Mouse (Mus musculus) intestine, postnatal 0 days (tissue): ENCODE results near the gene Mrpl32. TPM values are rescaled to one million over a fixed set of nuclear protein-coding genes. Genes with fewer than 3 reads are reported as not detected.

Experiments used
- ATAC-seq: fragments of 200-750 bp; cut with Nextera tagmentation; 2 replicates; pipeline ENCODE4 v1.8.0; 2017; ENCODE audit warnings: mild to moderate bottlenecking, moderate TSS enrichment, moderate library complexity
- H3K27ac ChIP-seq: fragments of 300-500 bp; sonication (generic); 2 replicates; pipeline ENCODE4 v1.5.1; 2014; ENCODE audit warnings: mild to moderate bottlenecking, low read depth, low read length, moderate library complexity
- H3K27me3 ChIP-seq: fragments of 300-500 bp; sonication (generic); replicated peaks from 2 replicates; pipeline ENCODE4 v1.6.1; 2014; ENCODE audit warnings: low read length, mixed read lengths; ENCODE audit not compliant: control insufficient read depth, insufficient read depth
- H3K36me3 ChIP-seq: fragments of 300-500 bp; sonication (generic); 2 replicates; pipeline ENCODE4 v1.6.1; 2014; ENCODE audit warnings: mild to moderate bottlenecking, moderate library complexity; ENCODE audit not compliant: control insufficient read depth, insufficient read depth
- H3K4me1 ChIP-seq: fragments of 300-500 bp; sonication (generic); replicated peaks from 2 replicates; pipeline ENCODE4 v1.6.1; 2014; ENCODE audit warnings: antibody characterized with exemption, low read length, mixed read lengths; ENCODE audit not compliant: control insufficient read depth, insufficient read depth
- H3K4me2 ChIP-seq: fragments of 300-500 bp; sonication (generic); replicated peaks from 2 replicates; pipeline ENCODE4 v1.6.1; 2014; ENCODE audit warnings: low read depth, mild to moderate bottlenecking, moderate library complexity
- H3K4me3 ChIP-seq: fragments of 300-500 bp; sonication (generic); 2 replicates; pipeline ENCODE4 v1.5.1; 2014; ENCODE audit warnings: low read depth, low read length
- H3K9ac ChIP-seq: fragments of 300-500 bp; sonication (generic); 2 replicates; pipeline ENCODE4 v1.6.1; 2014; ENCODE audit warnings: mild to moderate bottlenecking, low read depth, low read length
- H3K9me3 ChIP-seq: fragments of 300-500 bp; sonication (generic); 2 replicates; pipeline ENCODE4 v1.6.1; 2016; ENCODE audit warnings: mixed run types; ENCODE audit not compliant: control insufficient read depth
- CTCF ChIP-seq: sonication (generic); IDR thresholded peaks from 2 replicates; pipeline ENCODE4 v1.5.1; 2016; ENCODE audit warnings: low read depth, mild to moderate bottlenecking, control low read depth, antibody characterized with exemption, moderate library complexity
- WGBS: fragments of 180-500 bp; shearing (Covaris S2); extraction: QIAGEN DNeasy Blood & Tissue Kit; methylation state at CpG from one replicate; pipeline ENCODE4 v1.1.7; 2014; 5-methylcytosine and 5-hydroxymethylcytosine counted together
- polyA plus RNA-seq: library from polyadenylated mRNA; unstranded; fragments of >200 nt; fragmentation: Nextera tagmentation; extraction: Ambion mirVana; gene quantifications from 2 replicates; pipeline ENCODE4 v1.2.1, GENCODE M21; 2015

Gene Mrpl32
- polyA plus RNA-seq, 1 experiment from 2014 or later: 107 TPM

DNA sequence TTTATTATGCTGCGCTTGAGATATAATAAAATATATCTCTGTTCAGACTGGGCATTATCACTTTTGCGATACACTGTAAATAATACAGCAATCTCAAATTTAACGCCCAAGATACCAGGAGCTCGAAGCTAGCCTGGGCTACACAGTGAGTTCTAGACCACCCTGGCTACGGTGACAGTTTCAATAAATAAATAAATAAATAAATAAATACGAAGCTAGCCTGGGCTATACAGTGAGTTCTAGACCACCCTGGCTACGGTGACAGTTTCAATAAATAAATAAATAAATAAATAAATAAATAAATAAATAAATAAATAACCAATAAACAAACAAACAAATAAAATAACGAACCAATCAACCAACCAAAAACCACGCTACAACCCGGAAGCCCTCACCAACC, 502 bp downstream of the Mrpl32 start:
- Histone ChIP-seq H3K4me3 (peak overlapping the region; percentile 80), H3K36me3 (peaks cover 10% of the 10 kb centered on the region), H3K9me3 (no peaks in the 10 kb centered on the region), H3K4me2 (peak overlapping the region; percentile 61), H3K27ac (peak overlapping the region; percentile 71), H3K27me3 (no peaks in the 10 kb centered on the region), H3K9ac (peak overlapping the region; percentile 59; the same call in 1 of the 2 replicates), H3K4me1 (0 out of 2 replicates have a peak, but pooled peaks cover 5% of the 10 kb centered on the region)
- 4% methylated on average over 10 of the region's 10 CpGs for WGBS
- TF ChIP-seq CTCF: no peak
- ATAC-seq: peak; percentile 6; the same call in 1 of the 2 replicates

DNA sequence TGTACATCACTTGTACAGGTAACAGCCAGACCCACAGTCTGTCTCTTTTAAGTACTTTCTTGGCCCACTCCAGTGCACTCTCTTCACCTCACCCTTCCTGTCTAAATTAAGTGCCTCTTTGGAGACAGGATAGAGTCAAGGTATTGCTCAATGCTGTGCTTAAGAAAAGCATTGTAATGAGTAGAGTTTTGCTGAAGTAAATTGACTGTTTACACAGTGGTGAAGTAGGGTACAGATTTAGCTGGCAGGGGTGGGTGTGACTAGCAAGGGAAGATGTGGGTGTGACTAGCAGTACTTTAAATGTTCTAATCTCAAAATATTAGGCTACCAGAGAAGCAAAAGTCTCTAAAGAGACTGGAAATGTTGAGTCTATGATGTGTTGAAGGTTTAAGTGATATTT, 5.3 kb downstream of the Mrpl32 start:
- Histone ChIP-seq H3K4me3 (no peak overlapping the region), H3K36me3 (peaks cover 4% of the 10 kb centered on the region), H3K4me2 (no peak overlapping the region), H3K9ac (no peak overlapping the region), H3K9me3 (no peaks in the 10 kb centered on the region), H3K4me1 (0 out of 2 replicates have a peak, but pooled peaks cover 5% of the 10 kb centered on the region), H3K27me3 (no peaks in the 10 kb centered on the region), H3K27ac (no peak overlapping the region)
- ATAC-seq: no peak
- no peak for TF ChIP-seq CTCF

DNA sequence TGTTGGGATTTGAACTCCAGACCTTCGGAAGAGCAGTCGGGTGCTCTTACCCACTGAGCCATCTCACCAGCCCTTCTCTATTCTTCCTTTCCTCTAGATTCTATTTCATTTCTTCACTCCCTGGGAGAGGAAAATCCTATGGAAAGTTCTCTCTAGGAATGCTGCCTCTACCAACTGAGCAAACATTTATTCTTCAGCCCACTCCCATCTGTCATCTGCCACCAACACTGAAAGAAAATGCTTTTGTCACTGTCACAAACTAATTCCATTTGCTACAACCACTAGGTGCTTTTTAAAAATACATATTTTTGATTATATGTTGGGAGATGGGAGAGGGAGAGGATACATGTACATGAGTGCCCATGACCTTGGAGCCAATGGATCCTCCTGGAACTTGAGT, 10.2 kb downstream of the Mrpl32 start:
- no peaks in the 10 kb centered on the region for H3K27me3 ChIP-seq
- no peak overlapping the region for H3K4me3 ChIP-seq
- H3K27ac ChIP-seq: no peak overlapping the region
- no peak overlapping the region for H3K9ac ChIP-seq
- WGBS: 91% methylated on average over 2 of the region's 2 CpGs
- H3K4me2 ChIP-seq: no peak overlapping the region
- ATAC-seq: no peak
- no peaks in the 10 kb centered on the region for H3K9me3 ChIP-seq
- H3K4me1 ChIP-seq: no peaks in the 10 kb centered on the region
- H3K36me3 ChIP-seq: no peaks in the 10 kb centered on the region
- no peak for TF ChIP-seq CTCF

DNA sequence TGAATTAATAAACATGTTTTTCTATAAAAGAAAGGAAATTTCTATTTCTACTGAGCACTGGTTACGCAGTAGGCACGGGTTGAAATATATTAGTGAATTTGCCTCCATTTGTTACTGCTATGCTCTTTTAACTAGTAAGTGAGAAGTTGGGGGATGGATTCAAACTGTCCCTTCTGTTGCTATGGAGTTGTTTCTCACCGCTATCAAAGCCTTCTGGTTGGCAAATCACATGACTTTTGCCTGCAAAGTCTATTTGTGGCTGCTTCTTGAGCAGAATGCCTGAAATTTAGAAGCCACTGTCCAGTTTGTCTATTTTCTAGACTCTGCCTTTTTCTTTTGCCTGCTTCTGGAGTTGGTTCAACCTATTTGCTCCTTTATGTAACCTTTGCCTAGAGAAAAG, 32.6 kb downstream of the Mrpl32 start:
- Histone ChIP-seq H3K36me3 (no peaks in the 10 kb centered on the region), H3K9ac (no peak overlapping the region), H3K4me1 (no peaks in the 10 kb centered on the region), H3K27me3 (no peaks in the 10 kb centered on the region), H3K27ac (no peak overlapping the region), H3K4me3 (no peak overlapping the region), H3K9me3 (no peaks in the 10 kb centered on the region), H3K4me2 (no peak overlapping the region)
- 71% methylated on average over 3 of the region's 3 CpGs for WGBS
- no peak for ATAC-seq
- no peak for TF ChIP-seq CTCF

DNA sequence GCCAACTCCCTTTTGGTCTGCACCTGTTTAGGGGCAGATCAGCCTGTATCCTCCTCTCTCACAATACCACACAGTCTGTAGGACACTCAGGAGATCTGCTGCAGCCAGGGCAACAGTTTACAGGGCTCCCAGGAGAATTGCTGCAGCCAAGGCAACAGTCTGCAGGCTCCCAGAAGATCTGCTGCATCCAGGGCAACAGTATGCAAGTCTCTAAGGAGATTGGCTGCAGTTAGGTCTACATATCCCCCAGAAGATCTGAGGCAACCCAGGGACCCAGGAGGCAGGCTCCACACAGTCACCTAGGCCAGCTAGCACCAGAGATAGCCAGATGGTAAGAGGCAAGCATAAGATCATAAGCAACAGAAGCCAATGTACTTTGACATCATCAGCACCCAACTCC, 38.8 kb downstream of the Mrpl32 start:
- no peak for ATAC-seq

DNA sequence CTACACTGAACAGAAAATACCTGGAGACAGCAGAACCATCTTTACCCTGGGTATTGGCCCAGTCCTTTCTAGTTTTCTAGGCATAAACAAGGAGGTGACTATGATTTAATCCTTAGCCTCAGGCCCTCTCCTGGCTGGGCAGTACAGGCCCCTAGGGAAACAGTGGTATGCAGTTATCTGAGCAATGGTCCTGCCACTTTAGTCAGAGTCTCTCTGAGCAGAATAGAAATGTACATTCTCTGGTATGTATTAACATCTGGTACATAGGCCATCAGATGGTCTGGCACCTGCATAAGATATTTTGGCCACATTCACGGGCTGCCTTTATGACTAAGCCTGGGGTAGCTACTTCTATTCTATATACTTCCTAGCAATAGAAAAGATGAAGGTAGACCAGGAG, 51.6 kb downstream of the Mrpl32 start:
- H3K4me2 ChIP-seq: no peak overlapping the region
- WGBS: 80% methylated on average over 1 of the region's 1 CpGs
- H3K9ac ChIP-seq: no peak overlapping the region
- TF ChIP-seq CTCF: no peak
- H3K9me3 ChIP-seq: no peaks in the 10 kb centered on the region
- no peaks in the 10 kb centered on the region for H3K4me1 ChIP-seq
- H3K36me3 ChIP-seq: no peaks in the 10 kb centered on the region
- ATAC-seq: no peak
- H3K27ac ChIP-seq: no peak overlapping the region
- H3K4me3 ChIP-seq: no peak overlapping the region
- H3K27me3 ChIP-seq: no peaks in the 10 kb centered on the region

More for the DNA sequence above, 38.8 kb downstream of the Mrpl32 start:
- H3K9ac ChIP-seq: no peak overlapping the region
- TF ChIP-seq CTCF: no peak
- H3K27ac ChIP-seq: no peak overlapping the region
- no peaks in the 10 kb centered on the region for H3K36me3 ChIP-seq
- H3K27me3 ChIP-seq: no peaks in the 10 kb centered on the region
- no peaks in the 10 kb centered on the region for H3K9me3 ChIP-seq
- no peaks in the 10 kb centered on the region for H3K4me1 ChIP-seq
- no peak overlapping the region for H3K4me3 ChIP-seq
- H3K4me2 ChIP-seq: no peak overlapping the region

Other genes with a start within 250 kb of the Mrpl32 start
- gene Hecw1, start 89.9 kb downstream of the Mrpl32 start, polyA plus RNA-seq: 0.14 and 0.26 TPM in 2 replicates
- gene Psma2, start 75 bp upstream of the Mrpl32 start, polyA plus RNA-seq: 178 and 183 TPM in 2 replicates
- 9.7 and 10.3 TPM in 2 replicates for gene AW209491, start 17.0 kb upstream of the Mrpl32 start, polyA plus RNA-seq